Mouse (Mus musculus) left cerebral cortex, postnatal 10 days (tissue): ENCODE measurements around the gene Ikbkg. TPM values are rescaled to one million over a fixed set of nuclear protein-coding genes. Genes with fewer than 3 reads are reported as not detected.
"Not testable (repeated sequence)": the region's sequence is repeated elsewhere in the genome, so short reads cannot be mapped to it uniquely, and the experiment has no call there.

Experiments used
- DNase-seq, 2 experiments: peaks; one replicate each; pipeline ENCODE4 v3.0.0; 2021 to 2022; ENCODE audit warnings: low spot score in 2 of 2, mixed read lengths in 1 of 2; ENCODE audit errors: extremely low spot score in 1 of 2
- intact Hi-C: fragments of 180-260 bp; cut with DNase I; formaldehyde crosslinking; loops from one replicate; pipeline ENCODE4 v1.15.1; 2025
- total RNA-seq, 2 experiments: library from RNA; stranded (reverse); gene quantifications; 2 replicates each; pipeline ENCODE4 v1.2.3; 2021

Ikbkg gene
- 10 to 100 TPM; 42.9 to 45.7 TPM for total RNA-seq

DNA sequence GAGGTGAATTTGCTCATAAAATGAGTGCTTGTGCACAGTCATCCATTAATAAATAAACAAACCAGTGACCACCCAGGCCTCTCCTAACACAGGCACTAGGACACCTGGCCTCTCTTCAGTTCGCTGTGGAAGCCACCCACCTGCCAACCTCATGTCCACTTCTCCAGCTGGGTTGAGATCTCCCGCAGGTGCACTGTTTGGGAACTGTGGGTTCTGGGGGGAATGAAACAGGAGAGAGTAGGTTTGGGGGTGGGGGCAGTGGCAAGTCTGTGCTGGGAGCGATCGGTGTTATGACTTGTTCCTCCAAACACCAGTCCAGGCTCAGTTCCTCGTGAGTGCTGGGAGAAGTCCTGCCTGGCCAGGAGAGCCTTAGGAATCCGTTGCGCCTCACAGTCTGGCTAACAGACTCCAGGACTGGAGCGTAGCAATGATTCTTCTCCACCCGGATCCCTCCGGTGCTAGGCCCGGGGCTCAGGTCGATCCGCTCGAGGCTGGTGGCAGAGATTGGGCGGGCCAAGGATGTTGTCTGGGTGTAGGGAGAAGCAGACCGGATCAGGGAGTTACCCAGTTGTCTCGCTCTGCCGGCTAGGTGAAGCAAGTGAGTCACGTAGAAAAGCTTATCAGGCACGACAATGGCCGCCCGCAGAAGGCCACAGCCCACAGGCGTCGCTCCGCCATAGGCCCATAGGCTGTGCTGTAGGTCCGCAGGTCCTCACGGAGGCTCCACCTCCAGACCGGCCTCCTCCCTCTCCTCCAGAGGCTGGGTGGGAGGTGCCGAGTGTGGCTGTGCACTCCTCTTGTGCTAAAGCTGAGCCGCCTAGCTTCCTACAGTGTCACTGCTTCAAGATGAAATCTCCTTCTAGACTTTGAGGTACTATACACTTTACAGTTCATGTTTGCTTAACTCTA, at the start of gene Ikbkg, which contains the start of gene Fam3a:
TSS of gene Ikbkg (plus strand) at position 756 of the 909 bp plus-strand sequence.
TSS of gene Fam3a (minus strand) at position 738 of the 909 bp plus-strand sequence.
- intact Hi-C loops = no loop called here
- peak; percentile 60 to 91 for DNase-seq

DNA sequence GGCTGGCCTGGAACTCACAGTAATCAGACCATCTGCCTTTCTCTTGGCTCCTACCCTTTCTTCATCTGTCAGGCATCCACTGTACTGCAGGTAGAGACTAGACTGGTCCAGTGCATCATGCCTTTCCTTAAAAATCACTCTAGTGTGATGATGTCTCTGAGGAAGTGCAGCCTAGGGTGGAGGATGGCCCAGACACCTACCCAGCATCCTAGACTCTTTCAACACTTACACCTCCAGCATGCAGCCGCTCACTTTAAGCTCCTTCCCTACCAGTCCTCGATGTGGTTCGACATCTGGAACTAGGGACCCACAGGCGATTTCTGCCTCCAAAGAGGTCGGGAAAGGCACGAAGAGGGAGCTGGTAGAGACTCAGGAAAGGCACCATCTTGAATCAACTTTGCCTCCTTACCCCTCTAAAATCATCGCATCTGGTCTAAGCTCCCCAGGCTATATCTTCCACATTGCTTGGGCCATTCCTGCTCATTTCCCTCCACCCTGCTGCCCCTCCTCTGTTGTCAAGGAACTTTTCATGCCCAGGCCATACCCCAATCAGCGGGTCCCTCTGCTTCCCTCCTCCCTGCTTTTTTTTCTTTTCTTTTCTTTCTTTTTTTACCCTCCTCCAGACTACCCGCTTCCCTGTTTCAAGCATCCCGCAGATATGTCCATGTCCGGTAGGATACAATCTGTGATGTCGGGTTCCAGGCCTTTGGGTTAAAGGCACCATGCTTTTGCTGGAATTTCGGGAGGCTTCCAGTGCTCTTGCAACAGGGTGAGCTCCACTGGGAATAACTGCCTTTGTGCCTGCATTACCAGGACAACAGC, 40.2 kb upstream of the Ikbkg start:
- intact Hi-C loops = no loop called here
- DNase-seq = no peak

- peak; percentile 63 to 91 for DNase-seq
- intact Hi-C loops = no loop called here
Observed at GRCm38 (mm10) chrX:74353467-74353770, 39.7 kb upstream of the Ikbkg start, which contains the start of gene Lage3. TSS of gene Lage3 (minus strand) at chrX:74353618.

- intact Hi-C loops, DNase-seq: not testable (repeated sequence)
Observed at GRCm38 (mm10) chrX:74357069-74357468, 36.0 kb upstream of the Ikbkg start.

- DNase-seq = no peak
Observed at GRCm38 (mm10) chrX:74359171-74359570, 33.9 kb upstream of the Ikbkg start.

GRCm38 (mm10) chrX:74367512-74367911, 25.6 kb upstream of the Ikbkg start:
- intact Hi-C loops = no loop called here
- no peak for DNase-seq

More at GRCm38 (mm10) chrX:74359171-74359570, 33.9 kb upstream of the Ikbkg start:
- intact Hi-C loops = no loop called here

DNA sequence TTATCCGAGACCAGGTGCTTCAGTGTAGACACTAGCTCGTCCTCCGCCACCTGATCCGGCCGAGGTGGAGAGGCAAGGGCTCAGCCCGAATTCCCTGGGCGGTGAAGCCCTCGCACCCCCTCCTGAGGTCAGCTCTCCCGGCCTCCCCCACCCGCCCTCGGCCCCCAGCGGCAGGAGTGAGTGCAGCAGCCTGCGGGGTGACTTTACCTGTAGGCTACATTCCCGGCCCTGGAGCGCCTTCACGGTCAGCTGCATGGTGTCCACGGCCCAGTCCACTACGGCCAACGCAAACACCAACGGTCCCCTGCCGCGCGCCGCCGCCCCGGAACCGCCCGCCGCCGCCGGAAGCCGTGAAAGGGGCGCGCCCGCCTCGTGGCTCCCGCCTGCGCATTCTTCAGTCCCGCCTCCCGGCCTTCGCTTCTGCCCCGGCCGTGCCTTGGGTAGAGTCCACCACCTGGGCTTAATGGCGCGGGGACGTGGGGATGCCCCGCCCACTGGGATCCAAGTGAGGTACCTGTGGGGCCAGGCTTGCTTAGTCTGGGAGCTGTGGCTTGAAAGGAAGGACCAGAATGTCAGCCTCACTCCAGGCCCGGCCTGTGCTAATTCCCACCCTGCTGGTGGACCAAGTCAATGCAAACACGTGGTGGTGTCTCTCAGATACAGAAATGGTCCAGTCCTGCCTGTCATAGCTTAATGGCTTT, 24.7 kb upstream of the Ikbkg start:
- DNase-seq = peak; percentile 31 to 83
- intact Hi-C loops = no loop called here

- peak; percentile 73 to 92 for DNase-seq
- intact Hi-C loops = no loop called here
Observed at GRCm38 (mm10) chrX:74372888-74373549, 20.1 kb upstream of the Ikbkg start, which contains the start of the genes Ubl4a and Slc10a3. TSS of gene Ubl4a (minus strand) at chrX:74373218. TSS of gene Slc10a3 (minus strand) at chrX:74373349.

GRCm38 (mm10) chrX:74384451-74384850, 8.6 kb upstream of the Ikbkg start:
- intact Hi-C loops = no loop called here
- no peak for DNase-seq

GRCm38 (mm10) chrX:74388153-74388552, 4.9 kb upstream of the Ikbkg start:
- intact Hi-C loops = no loop called here
- DNase-seq = no peak

- DNase-seq = no peak
- intact Hi-C loops = no loop called here
Observed at GRCm38 (mm10) chrX:74400136-74400535, 7.0 kb downstream of the Ikbkg start.

DNA sequence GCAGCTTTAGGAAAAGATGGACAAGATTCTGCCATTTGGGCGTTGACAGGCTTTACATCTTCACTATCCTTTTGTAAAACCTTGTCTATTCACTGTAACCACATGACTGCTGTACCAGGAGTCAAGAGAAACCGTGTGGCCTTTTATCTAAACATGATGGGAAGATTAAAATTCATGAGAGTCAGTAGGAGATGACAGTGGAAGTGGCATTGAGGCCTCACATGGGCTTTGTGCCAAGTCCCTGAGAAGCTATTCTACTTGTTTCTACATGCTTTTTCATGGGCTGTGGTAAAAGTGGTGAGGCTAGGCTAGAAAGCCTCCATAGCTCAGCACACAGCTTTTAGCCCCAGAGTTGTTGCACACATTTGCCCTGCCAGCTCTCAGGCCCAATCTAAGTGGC, 15.2 kb downstream of the Ikbkg start:
- intact Hi-C loops = no loop called here
- DNase-seq = no peak

- peak; percentile 57 to 67 for DNase-seq
- intact Hi-C loops = loop anchor here (2.0 kb wide), 1 partner anchor 165 kb away; the partner anchor contains the start of gene Flna
Observed at GRCm38 (mm10) chrX:74413377-74413776, 20.3 kb downstream of the Ikbkg start.

DNA sequence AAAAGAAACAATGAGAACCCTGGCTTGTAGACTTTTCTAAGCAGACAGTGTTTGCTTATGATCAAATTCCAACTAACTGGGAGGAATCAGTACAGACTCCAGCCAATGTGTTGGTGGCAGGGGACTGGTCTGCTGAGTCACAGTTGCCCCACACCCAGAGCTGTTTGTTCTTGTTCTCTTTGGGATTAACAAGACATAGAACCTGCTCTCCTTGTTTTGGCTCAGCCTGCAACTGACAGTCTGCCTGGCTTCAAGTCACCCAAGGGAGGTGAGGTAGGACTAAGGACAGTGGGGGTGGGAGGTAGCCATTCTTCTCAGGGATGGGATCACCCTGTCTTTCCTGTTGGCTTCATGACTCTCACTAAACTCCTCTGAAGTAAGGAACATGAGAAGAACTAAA, 31.4 kb downstream of the Ikbkg start:
- intact Hi-C loops = no loop called here
- DNase-seq = no peak

GRCm38 (mm10) chrX:74425195-74425594, 32.1 kb downstream of the Ikbkg start:
- intact Hi-C loops = no loop called here
- DNase-seq = no peak

DNA sequence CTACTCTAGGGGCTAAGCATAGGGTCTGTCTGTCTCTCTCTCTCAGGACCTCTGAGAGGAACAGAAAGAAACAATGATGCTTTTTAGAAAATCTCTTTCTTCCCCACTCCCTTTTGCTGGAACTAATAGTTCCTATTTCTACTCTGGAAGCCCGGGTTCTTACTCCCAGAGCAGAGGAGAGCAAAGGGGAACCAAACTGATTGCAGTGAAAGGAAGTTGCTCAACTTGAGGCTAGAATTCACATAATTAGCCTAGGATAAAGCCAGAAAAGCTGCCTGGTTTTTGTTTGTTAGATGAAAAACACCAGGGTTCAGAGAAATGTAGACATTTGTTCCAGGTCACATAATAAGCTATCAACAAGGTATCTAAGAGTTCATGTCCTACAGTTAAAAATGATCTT, 33.2 kb downstream of the Ikbkg start:
- DNase-seq = no peak
- intact Hi-C loops = no loop called here

DNA sequence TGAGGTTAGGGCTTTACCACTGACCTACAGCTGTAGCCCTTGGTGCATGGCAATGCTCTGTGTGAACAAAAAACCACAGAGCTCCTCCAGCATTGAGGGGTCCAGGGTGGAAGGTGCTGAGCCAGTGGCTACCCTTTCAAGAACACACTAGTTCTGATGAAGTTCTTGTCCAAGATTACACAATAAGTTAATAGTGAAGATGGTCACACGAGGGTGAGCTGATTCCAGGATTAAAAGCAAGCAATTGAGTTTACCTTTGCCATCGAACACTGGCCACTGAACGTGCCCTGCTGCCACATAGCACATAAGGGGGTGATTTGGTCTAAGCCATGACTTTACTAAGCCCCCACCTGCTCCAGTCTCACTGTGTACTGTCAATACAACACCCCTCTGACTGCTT, 34.0 kb downstream of the Ikbkg start:
- intact Hi-C loops = no loop called here
- DNase-seq = no peak

DNA sequence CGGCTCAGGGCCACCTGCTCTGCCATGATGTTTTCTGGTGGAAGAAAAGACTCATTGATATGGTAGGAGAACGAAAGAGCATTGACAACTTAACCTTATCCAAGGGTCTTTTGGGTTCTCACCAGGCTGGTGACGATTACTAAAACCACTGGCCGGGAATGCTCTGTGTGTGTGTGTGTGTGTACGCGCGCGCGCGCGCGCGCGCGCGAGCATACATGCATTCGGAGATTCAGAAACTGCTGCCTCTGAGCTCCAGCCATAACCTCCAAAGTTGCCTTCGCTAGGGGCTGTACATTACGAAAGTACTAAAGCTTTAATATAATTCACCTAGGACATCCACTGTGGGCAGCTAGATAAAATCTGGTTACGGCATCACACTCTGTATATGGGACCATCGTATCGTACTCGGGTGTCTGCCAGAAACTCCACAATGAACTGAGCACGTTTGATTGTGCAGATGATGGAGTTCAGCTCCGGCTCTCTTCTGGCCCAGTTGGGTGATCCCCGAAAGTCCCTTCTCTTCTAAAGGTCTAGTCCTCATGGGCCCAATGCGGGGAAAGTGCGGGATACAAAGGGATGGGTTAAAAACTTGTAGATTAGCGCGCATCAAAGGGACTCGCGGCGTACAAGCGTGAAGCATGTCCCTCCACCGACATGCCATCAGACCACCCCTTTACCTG, 35.2 kb downstream of the Ikbkg start:
- intact Hi-C loops = no loop called here
- DNase-seq = no peak
